Mouse (Mus musculus) urinary bladder, postnatal 14 days (tissue): ENCODE results near the gene Mpped2.

Experiments
- DNase-seq: peaks from one replicate; pipeline ENCODE4 v3.0.0; 2021; ENCODE audit warnings: low spot score

The Mpped2 gene

GRCm38 (mm10) chr2:106746905-106747304 lies 53.8 kb downstream of the Mpped2 start:
- DNase-seq: no peak

GRCm38 (mm10) chr2:106747342-106747741 lies 54.3 kb downstream of the Mpped2 start:
- no peak for DNase-seq

GRCm38 (mm10) chr2:106750878-106751277 lies 57.8 kb downstream of the Mpped2 start:
- no peak for DNase-seq

GRCm38 (mm10) chr2:106753703-106754102 lies 60.6 kb downstream of the Mpped2 start:
- no peak for DNase-seq

- DNase-seq: no peak
These were observed 61.6 kb downstream of the Mpped2 start for GRCm38 (mm10) chr2:106754696-106755095.

- DNase-seq: no peak
These were observed 63.5 kb downstream of the Mpped2 start for GRCm38 (mm10) chr2:106756354-106757103.

- no peak for DNase-seq
These were observed 69.9 kb downstream of the Mpped2 start for GRCm38 (mm10) chr2:106762920-106763319.

- DNase-seq: no peak
These were observed 76.2 kb downstream of the Mpped2 start for GRCm38 (mm10) chr2:106769236-106769635.

GRCm38 (mm10) chr2:106772643-106773042 lies 79.6 kb downstream of the Mpped2 start:
- DNase-seq: no peak

GRCm38 (mm10) chr2:106774251-106775196 lies 81.5 kb downstream of the Mpped2 start:
- no peak for DNase-seq

- no peak for DNase-seq
These were observed 82.9 kb downstream of the Mpped2 start for GRCm38 (mm10) chr2:106775994-106776393.

- no peak for DNase-seq
These were observed 85.9 kb downstream of the Mpped2 start for GRCm38 (mm10) chr2:106778861-106779516.

GRCm38 (mm10) chr2:106781181-106782179 lies 88.4 kb downstream of the Mpped2 start:
- no peak for DNase-seq

GRCm38 (mm10) chr2:106783311-106783710 lies 90.2 kb downstream of the Mpped2 start:
- DNase-seq: no peak

- DNase-seq: no peak
These were observed 95.0 kb downstream of the Mpped2 start for GRCm38 (mm10) chr2:106788055-106788454.

- no peak for DNase-seq
These were observed 95.5 kb downstream of the Mpped2 start for GRCm38 (mm10) chr2:106788573-106788972.

- peak; percentile 62 for DNase-seq
These were observed 96.7 kb downstream of the Mpped2 start for GRCm38 (mm10) chr2:106789694-106790328.

GRCm38 (mm10) chr2:106790329-106790701 lies 97.2 kb downstream of the Mpped2 start:
- DNase-seq: peak; percentile 43

GRCm38 (mm10) chr2:106796246-106796645 lies 103.2 kb downstream of the Mpped2 start:
- no peak for DNase-seq

GRCm38 (mm10) chr2:106797855-106798254 lies 104.8 kb downstream of the Mpped2 start:
- DNase-seq: no peak

- no peak for DNase-seq
These were observed 105.8 kb downstream of the Mpped2 start for GRCm38 (mm10) chr2:106798824-106799223.
